Mouse (Mus musculus) spleen, postnatal 4 days (tissue): Measurements from ENCODE around the gene Proz.
A peak's percentile ranks its signal among the peaks of the same experiment; 100 is the strongest.

Source experiments
- DNase-seq, 2 experiments: peaks; one replicate each; pipeline ENCODE4 v3.0.0; 2022; ENCODE audit warnings: low spot score in 2 of 2

Gene Proz

GRCm38 (mm10) chr8:13107990-13108638 lies 47.4 kb downstream of the Proz start:
- peak; percentile 77 to 86 for DNase-seq

- DNase-seq: peak; percentile 69 to 75
Measured at GRCm38 (mm10) chr8:13108967-13109366, 48.3 kb downstream of the Proz start.

GRCm38 (mm10) chr8:13109416-13109960 lies 48.8 kb downstream of the Proz start:
- DNase-seq: no peak

- DNase-seq: no peak
Measured at GRCm38 (mm10) chr8:13111917-13112316, 51.2 kb downstream of the Proz start.

- no peak for DNase-seq
Measured at GRCm38 (mm10) chr8:13113232-13113631, 52.5 kb downstream of the Proz start.

GRCm38 (mm10) chr8:13117096-13117495 lies 56.4 kb downstream of the Proz start:
- no peak for DNase-seq

- no peak for DNase-seq
Measured at GRCm38 (mm10) chr8:13118516-13118915, 57.8 kb downstream of the Proz start.

- DNase-seq: peak; percentile 38 to 60
Measured at GRCm38 (mm10) chr8:13120882-13121665, 60.4 kb downstream of the Proz start.

- no peak for DNase-seq
Measured at GRCm38 (mm10) chr8:13122887-13123421, 62.2 kb downstream of the Proz start.

- DNase-seq: no peak
Measured at GRCm38 (mm10) chr8:13124897-13125296, 64.2 kb downstream of the Proz start.
